Mouse (Mus musculus) hindbrain, embryonic 10.5 days (tissue): ENCODE data around the gene Nfic. TPM values are rescaled to one million over a fixed set of nuclear protein-coding genes. Genes with fewer than 3 reads are reported as not detected.

Experiments
- DNase-seq: peaks from one replicate; pipeline ENCODE4 v3.0.0-alpha.2; 2017; ENCODE audit warnings: low spot score
- H3K27ac ChIP-seq: fragments of 300-500 bp; sonication (generic); 2 replicates; pipeline ENCODE4 v1.5.1; 2016; ENCODE audit warnings: mild to moderate bottlenecking, moderate library complexity
- H3K27me3 ChIP-seq: fragments of 300-500 bp; sonication (generic); 2 replicates; pipeline ENCODE4 v1.6.1; 2016; ENCODE audit warnings: mild to moderate bottlenecking; ENCODE audit not compliant: poor library complexity, insufficient read depth, severe bottlenecking
- H3K36me3 ChIP-seq: fragments of 300-500 bp; sonication (generic); 2 replicates; pipeline ENCODE4 v1.6.1; 2016; ENCODE audit warnings: mild to moderate bottlenecking, moderate library complexity
- H3K4me1 ChIP-seq: fragments of 300-500 bp; sonication (generic); replicated peaks from 2 replicates; pipeline ENCODE4 v1.6.1; 2016; ENCODE audit warnings: mild to moderate bottlenecking
- H3K4me3 ChIP-seq: fragments of 300-500 bp; sonication (generic); 2 replicates; pipeline ENCODE4 v1.5.1; 2016; ENCODE audit warnings: mild to moderate bottlenecking, moderate library complexity
- H3K9me3 ChIP-seq: fragments of 300-500 bp; sonication (generic); 2 replicates; pipeline ENCODE4 v1.6.1; 2016; ENCODE audit warnings: mild to moderate bottlenecking, moderate library complexity
- WGBS: fragments of 180-500 bp; shearing (Covaris S2); methylation state at CpG from one replicate; pipeline ENCODE4 v1.1.7; 2016; 5-methylcytosine and 5-hydroxymethylcytosine counted together
- polyA plus RNA-seq: library from polyadenylated mRNA; unstranded; fragments of >200 nt; fragmentation: Nextera tagmentation; extraction: Ambion mirVana; gene quantifications from 2 replicates; pipeline ENCODE4 v1.2.1, GENCODE M21; 2016

Nfic gene
- polyA plus RNA-seq, 1 experiment from 2014 or later, result 16.0 TPM

DNA sequence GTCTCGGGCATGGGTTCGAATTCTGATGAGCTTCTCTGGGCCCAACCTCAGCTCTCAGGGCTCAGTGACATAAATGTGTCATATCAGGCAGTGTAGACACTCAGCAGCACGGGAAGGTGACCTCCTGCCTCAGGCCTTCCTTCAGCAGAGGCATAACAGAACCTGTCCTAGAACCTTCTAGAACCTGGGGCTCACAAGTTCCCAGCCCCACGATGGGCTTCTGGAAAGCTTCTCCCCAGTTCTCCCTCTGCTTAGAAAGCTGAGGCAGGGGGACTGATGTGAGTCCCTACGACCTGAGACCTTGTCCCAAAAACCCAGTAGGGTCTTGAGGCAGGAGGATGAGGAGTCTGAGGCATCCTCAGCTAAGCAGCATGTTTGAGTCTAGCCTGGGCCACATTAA lies 40.3 kb downstream of the Nfic start:
- no peaks in the 10 kb centered on the region for H3K9me3 ChIP-seq
- WGBS, result 75% methylated on average over 5 of the region's 5 CpGs
- peaks cover 99% of the 10 kb centered on the region for H3K4me1 ChIP-seq
- peak overlapping the region; percentile 6; the same call in 1 of the 2 replicates for H3K4me3 ChIP-seq
- peaks cover 44% of the 10 kb centered on the region for H3K27me3 ChIP-seq
- H3K27ac ChIP-seq, result peak overlapping the region; percentile 88
- H3K36me3 ChIP-seq, result peaks cover 2% of the 10 kb centered on the region; the same call in 1 of the 2 replicates
- DNase-seq, result no peak

DNA sequence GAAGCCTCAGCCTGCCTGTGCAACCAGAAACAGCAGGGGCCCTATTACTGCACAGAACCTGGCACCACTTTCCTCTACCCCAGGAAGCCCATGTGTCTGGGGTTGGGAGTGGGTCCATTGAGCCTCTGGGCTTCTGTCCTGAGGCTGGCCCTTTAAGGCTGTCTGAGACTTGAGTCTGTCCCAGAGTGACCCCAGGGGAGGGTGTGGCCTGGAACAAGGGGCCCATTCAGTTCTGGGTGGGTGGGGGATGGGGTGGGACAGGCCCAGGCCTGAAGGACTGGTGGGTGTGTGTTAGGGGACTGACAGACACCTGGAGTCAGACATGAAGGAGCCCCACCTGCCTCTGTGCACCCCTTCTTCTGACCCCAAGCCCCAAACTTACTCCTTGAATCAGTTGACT lies 40.8 kb downstream of the Nfic start:
- H3K36me3 ChIP-seq, result no peaks in the 10 kb centered on the region; the same call in 1 of the 2 replicates
- H3K4me3 ChIP-seq, result peak overlapping the region; percentile 30; the same call in 1 of the 2 replicates
- peaks cover 43% of the 10 kb centered on the region for H3K27me3 ChIP-seq
- no peak for DNase-seq
- peaks cover 100% of the 10 kb centered on the region for H3K4me1 ChIP-seq
- no peaks in the 10 kb centered on the region for H3K9me3 ChIP-seq
- peak overlapping the region; percentile 88 for H3K27ac ChIP-seq

DNA sequence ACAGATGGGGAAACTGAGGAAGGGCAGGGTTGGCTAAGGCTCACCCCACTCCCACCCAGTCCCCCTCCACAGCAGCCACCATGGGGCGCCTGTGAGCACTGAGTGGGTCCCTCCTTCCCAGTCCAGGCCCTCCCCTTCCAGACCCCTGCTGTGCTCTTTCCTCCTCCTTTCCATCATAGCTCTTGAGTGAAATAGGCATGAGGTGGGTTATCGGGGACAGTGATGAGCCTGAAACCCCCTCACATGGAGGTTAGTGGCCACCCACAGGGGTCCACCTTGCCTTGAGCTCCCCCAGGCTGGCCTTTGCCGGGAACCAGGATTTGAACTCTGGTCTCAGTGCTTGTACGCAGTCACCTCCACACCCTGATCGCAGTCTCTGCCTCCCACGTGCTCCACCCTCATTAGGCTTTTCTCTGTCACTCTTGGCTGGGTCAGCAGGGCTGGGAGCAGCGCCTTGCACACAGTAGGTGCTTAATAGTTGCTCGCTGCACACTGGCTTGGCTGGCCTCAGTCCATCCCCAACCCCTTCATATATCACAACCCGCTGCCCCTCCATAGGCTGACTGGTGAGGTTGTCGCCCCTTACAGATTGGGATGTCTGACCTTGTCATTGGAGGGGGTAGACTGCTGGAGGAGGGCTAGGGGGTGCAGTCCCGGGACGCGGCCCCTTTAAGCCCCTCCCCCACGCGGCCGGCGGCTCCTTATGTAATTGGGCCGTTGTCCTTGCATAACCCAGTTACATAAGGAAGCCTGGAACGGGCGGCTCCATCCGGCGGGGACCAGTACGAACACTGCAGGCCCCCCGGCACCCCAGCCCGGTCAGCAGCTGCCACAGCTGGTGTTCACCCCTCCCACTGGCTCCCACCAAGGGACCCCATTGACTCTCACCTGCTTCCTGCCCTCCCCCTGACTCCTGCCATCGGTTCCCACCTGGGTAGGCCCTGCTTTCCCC lies 41.8 kb downstream of the Nfic start:
- DNase-seq, result peak; percentile 63
- 28% methylated on average over 26 of the region's 26 CpGs for WGBS
- H3K4me3 ChIP-seq, result peak overlapping the region; percentile 30
- H3K27me3 ChIP-seq, result peaks cover 43% of the 10 kb centered on the region
- no peaks in the 10 kb centered on the region for H3K9me3 ChIP-seq
- peak overlapping the region; percentile 88 for H3K27ac ChIP-seq
- H3K36me3 ChIP-seq, result no peaks in the 10 kb centered on the region; the same call in 1 of the 2 replicates
- H3K4me1 ChIP-seq, result peaks cover 100% of the 10 kb centered on the region

GRCm38 (mm10) chr10:81412586-81413309 lies 42.7 kb downstream of the Nfic start:
- no peak for DNase-seq
- H3K36me3 ChIP-seq, result no peaks in the 10 kb centered on the region; the same call in 1 of the 2 replicates
- no peak overlapping the region for H3K4me3 ChIP-seq
- no peaks in the 10 kb centered on the region for H3K9me3 ChIP-seq
- WGBS, result 79% methylated on average over 16 of the region's 16 CpGs
- peaks cover 100% of the 10 kb centered on the region for H3K4me1 ChIP-seq
- H3K27me3 ChIP-seq, result peaks cover 43% of the 10 kb centered on the region
- H3K27ac ChIP-seq, result peak overlapping the region; percentile 88

- Histone ChIP-seq H3K27me3 (peaks cover 44% of the 10 kb centered on the region), H3K4me1 (peaks cover 100% of the 10 kb centered on the region), H3K4me3 (no peak overlapping the region), H3K36me3 (no peaks in the 10 kb centered on the region; the same call in 1 of the 2 replicates), H3K9me3 (no peaks in the 10 kb centered on the region), H3K27ac (peak overlapping the region; percentile 88)
- DNase-seq, result no peak
- 79% methylated on average over 18 of the region's 18 CpGs for WGBS
Observed at GRCm38 (mm10) chr10:81411471-81412400, 43.7 kb downstream of the Nfic start.

DNA sequence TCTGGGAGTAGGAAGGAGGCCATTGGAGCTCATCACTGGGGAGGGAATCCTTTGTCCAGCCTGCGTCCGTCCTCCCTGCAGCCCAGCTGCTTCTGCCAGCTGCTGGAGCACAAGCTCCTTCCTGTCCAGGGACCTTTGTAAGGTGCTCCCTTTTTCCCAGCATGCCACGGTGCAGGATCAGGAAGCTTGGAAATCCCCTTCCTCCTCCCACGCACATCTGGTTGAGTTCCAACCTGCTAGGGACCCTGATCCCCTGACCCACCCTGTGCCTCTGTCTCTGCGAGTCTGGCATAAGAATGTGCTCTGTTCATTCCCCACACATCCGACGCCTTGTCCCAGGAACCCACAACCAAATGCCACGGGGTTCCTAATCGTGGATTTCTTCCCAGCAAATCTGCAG lies 44.5 kb downstream of the Nfic start:
- peaks cover under 1% of the 10 kb centered on the region; the same call in 1 of the 2 replicates for H3K36me3 ChIP-seq
- peaks cover 100% of the 10 kb centered on the region for H3K4me1 ChIP-seq
- peaks cover 51% of the 10 kb centered on the region for H3K27me3 ChIP-seq
- no peaks in the 10 kb centered on the region for H3K9me3 ChIP-seq
- H3K4me3 ChIP-seq, result no peak overlapping the region
- DNase-seq, result no peak
- H3K27ac ChIP-seq, result peak overlapping the region; percentile 88
- WGBS, result 84% methylated on average over 9 of the region's 9 CpGs

GRCm38 (mm10) chr10:81410350-81410749 lies 45.1 kb downstream of the Nfic start:
- Histone ChIP-seq H3K27ac (peak overlapping the region; percentile 88), H3K4me3 (peak overlapping the region; percentile 30; the same call in 1 of the 2 replicates)

GRCm38 (mm10) chr10:81409330-81409729 lies 46.1 kb downstream of the Nfic start:
- Histone ChIP-seq H3K36me3 (peaks cover 6% of the 10 kb centered on the region; the same call in 1 of the 2 replicates), H3K9me3 (no peaks in the 10 kb centered on the region), H3K4me1 (peaks cover 97% of the 10 kb centered on the region), H3K27ac (peak overlapping the region; percentile 81), H3K4me3 (peak overlapping the region; percentile 30), H3K27me3 (peaks cover 64% of the 10 kb centered on the region)
- WGBS, result 18% methylated on average over 8 of the region's 8 CpGs
- no peak for DNase-seq

More at GRCm38 (mm10) chr10:81410350-81410749, 45.1 kb downstream of the Nfic start:
- no peak for DNase-seq
- peaks cover 6% of the 10 kb centered on the region; the same call in 1 of the 2 replicates for H3K36me3 ChIP-seq
- H3K9me3 ChIP-seq, result no peaks in the 10 kb centered on the region
- 65% methylated on average over 4 of the region's 4 CpGs for WGBS
- peaks cover 100% of the 10 kb centered on the region for H3K4me1 ChIP-seq
- peaks cover 54% of the 10 kb centered on the region for H3K27me3 ChIP-seq

DNA sequence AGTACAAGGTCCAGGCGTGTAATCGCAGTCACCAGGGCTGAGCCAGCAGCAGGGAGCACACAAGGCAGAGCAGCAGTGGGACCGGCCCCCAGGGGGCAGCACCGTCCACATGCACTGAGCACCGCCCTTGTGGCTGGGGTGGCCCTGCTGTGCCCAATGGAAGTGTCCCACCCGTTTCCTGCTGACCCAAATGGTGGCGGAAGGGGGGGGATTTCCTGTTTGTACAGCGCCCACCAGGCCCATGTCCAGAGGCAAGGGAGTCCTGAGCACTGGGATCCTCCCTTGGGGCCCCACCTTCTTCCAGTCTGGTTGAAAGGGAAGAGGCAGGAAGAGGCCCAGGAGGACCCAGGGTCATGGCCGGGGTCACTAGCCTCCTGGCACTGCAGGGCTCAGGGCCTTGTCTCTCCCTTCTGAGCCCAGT lies 46.6 kb downstream of the Nfic start:
- Histone ChIP-seq H3K4me3 (peak overlapping the region; percentile 30), H3K9me3 (no peaks in the 10 kb centered on the region), H3K36me3 (peaks cover 6% of the 10 kb centered on the region; the same call in 1 of the 2 replicates), H3K27me3 (peaks cover 68% of the 10 kb centered on the region), H3K27ac (peak overlapping the region; percentile 81), H3K4me1 (peaks cover 97% of the 10 kb centered on the region)
- peak; percentile 78 for DNase-seq
- WGBS, result 14% methylated on average over 9 of the region's 9 CpGs

DNA sequence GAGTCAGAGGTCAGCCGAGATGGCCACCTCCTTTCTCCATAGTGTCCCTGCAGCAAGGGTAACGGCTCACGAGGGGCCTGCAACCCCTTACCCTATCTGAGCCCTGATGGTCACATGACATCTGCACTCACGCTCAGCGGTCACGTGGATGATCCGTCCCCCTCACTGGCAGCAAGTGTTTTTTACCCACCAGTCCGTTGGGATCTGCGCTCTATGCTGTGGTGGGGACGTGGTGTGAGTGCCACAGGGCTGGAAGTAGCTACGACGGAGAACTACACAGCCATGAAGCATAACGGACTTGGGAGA lies 47.1 kb downstream of the Nfic start:
- H3K4me1 ChIP-seq, result peaks cover 97% of the 10 kb centered on the region
- no peak for DNase-seq
- peaks cover 73% of the 10 kb centered on the region for H3K27me3 ChIP-seq
- H3K27ac ChIP-seq, result peak overlapping the region; percentile 81
- WGBS, result 40% methylated on average over 13 of the region's 13 CpGs
- H3K36me3 ChIP-seq, result peaks cover 6% of the 10 kb centered on the region; the same call in 1 of the 2 replicates
- H3K9me3 ChIP-seq, result no peaks in the 10 kb centered on the region
- peak overlapping the region; percentile 30; the same call in 1 of the 2 replicates for H3K4me3 ChIP-seq

GRCm38 (mm10) chr10:81407539-81408423 lies 47.7 kb downstream of the Nfic start:
- Histone ChIP-seq H3K4me1 (peaks cover 97% of the 10 kb centered on the region), H3K27ac (peak overlapping the region; percentile 81), H3K9me3 (no peaks in the 10 kb centered on the region), H3K27me3 (peaks cover 79% of the 10 kb centered on the region), H3K36me3 (peaks cover 6% of the 10 kb centered on the region; the same call in 1 of the 2 replicates), H3K4me3 (peak overlapping the region; percentile 40)
- 27% methylated on average over 31 of the region's 31 CpGs for WGBS
- peak; percentile 46 for DNase-seq
